Mouse (Mus musculus) liver, embryonic 16.5 days (tissue): Measurements from ENCODE around the gene Phtf1. TPM values are rescaled to one million over a fixed set of nuclear protein-coding genes. Genes with fewer than 3 reads are reported as not detected.

Source experiments
- ATAC-seq: fragments of 200-750 bp; cut with Nextera tagmentation; 2 replicates; pipeline ENCODE4 v1.8.0; 2017; ENCODE audit warnings: low read depth, mild to moderate bottlenecking, moderate number of reproducible peaks, moderate library complexity
- H3K27ac ChIP-seq: fragments of 300-500 bp; sonication (generic); 2 replicates; pipeline ENCODE4 v1.5.1; 2014; ENCODE audit warnings: mild to moderate bottlenecking, low read length
- H3K27me3 ChIP-seq: fragments of 300-500 bp; sonication (generic); 2 replicates; pipeline ENCODE4 v1.6.1; 2014; ENCODE audit warnings: low read depth, low read length, mixed read lengths; ENCODE audit not compliant: control insufficient read depth, insufficient read depth
- H3K36me3 ChIP-seq: fragments of 300-500 bp; sonication (generic); 2 replicates; pipeline ENCODE4 v1.6.1; 2014; ENCODE audit warnings: mild to moderate bottlenecking; ENCODE audit not compliant: control insufficient read depth, insufficient read depth
- H3K4me1 ChIP-seq: fragments of 300-500 bp; sonication (generic); 2 replicates; pipeline ENCODE4 v1.6.1; 2014; ENCODE audit warnings: low read depth, low read length, mixed read lengths; ENCODE audit not compliant: control insufficient read depth
- H3K4me2 ChIP-seq: fragments of 300-500 bp; sonication (generic); 2 replicates; pipeline ENCODE4 v1.6.1; 2014; ENCODE audit warnings: low read depth, low read length, mixed read lengths
- H3K4me3 ChIP-seq: fragments of 300-500 bp; sonication (generic); 2 replicates; pipeline ENCODE4 v1.5.1; 2014; ENCODE audit warnings: low read depth, mild to moderate bottlenecking, low read length
- H3K9ac ChIP-seq: fragments of 300-500 bp; sonication (generic); 2 replicates; pipeline ENCODE4 v1.6.1; 2014; ENCODE audit warnings: low read depth, low read length
- H3K9me3 ChIP-seq: fragments of 300-500 bp; sonication (generic); replicated peaks from 2 replicates; pipeline ENCODE4 v1.6.1; 2016; ENCODE audit warnings: low read length; ENCODE audit not compliant: control insufficient read depth
- WGBS: fragments of 180-500 bp; shearing (Covaris S2); extraction: QIAGEN DNeasy Blood & Tissue Kit; methylation state at CpG from one replicate; pipeline ENCODE4 v1.1.7; 2014; ENCODE audit not compliant: insufficient replicate concordance; 5-methylcytosine and 5-hydroxymethylcytosine counted together
- polyA plus RNA-seq: library from polyadenylated mRNA; unstranded; fragments of >200 nt; fragmentation: Nextera tagmentation; extraction: Ambion mirVana; gene quantifications from 2 replicates; pipeline ENCODE4 v1.2.1, GENCODE M21; 2015

Gene Phtf1
- polyA plus RNA-seq, 1 experiment from 2014 or later = 3.4 TPM

- Histone ChIP-seq H3K4me1 (peaks cover 13% of the 10 kb centered on the region), H3K36me3 (no peaks in the 10 kb centered on the region), H3K9me3 (no peaks in the 10 kb centered on the region), H3K4me3 (no peak overlapping the region), H3K4me2 (no peak overlapping the region), H3K27ac (no peak overlapping the region), H3K9ac (no peak overlapping the region), H3K27me3 (no peaks in the 10 kb centered on the region)
- WGBS = 88% methylated on average over 2 of the region's 2 CpGs
- no peak for ATAC-seq
These were observed 3.2 kb downstream of the Phtf1 start for GRCm38 (mm10) chr3:103971157-103971556.

- no peaks in the 10 kb centered on the region for H3K4me1 ChIP-seq
- H3K27ac ChIP-seq = no peak overlapping the region
- no peaks in the 10 kb centered on the region for H3K36me3 ChIP-seq
- H3K9me3 ChIP-seq = no peaks in the 10 kb centered on the region
- WGBS = 73% methylated on average over 4 of the region's 4 CpGs
- H3K4me2 ChIP-seq = no peak overlapping the region
- no peaks in the 10 kb centered on the region for H3K27me3 ChIP-seq
- ATAC-seq = no peak
- H3K4me3 ChIP-seq = no peak overlapping the region
- no peak overlapping the region for H3K9ac ChIP-seq
These were observed 16.6 kb downstream of the Phtf1 start for GRCm38 (mm10) chr3:103984556-103984955.

GRCm38 (mm10) chr3:103985194-103985593, 17.3 kb downstream of the Phtf1 start:
- Histone ChIP-seq H3K27ac (no peak overlapping the region), H3K36me3 (no peaks in the 10 kb centered on the region), H3K4me2 (no peak overlapping the region), H3K4me3 (no peak overlapping the region), H3K9ac (no peak overlapping the region), H3K27me3 (no peaks in the 10 kb centered on the region), H3K9me3 (no peaks in the 10 kb centered on the region), H3K4me1 (no peaks in the 10 kb centered on the region)
- no peak for ATAC-seq
- 71% methylated on average over 2 of the region's 2 CpGs for WGBS

GRCm38 (mm10) chr3:103987831-103988432, 20.0 kb downstream of the Phtf1 start:
- WGBS = 62% methylated on average over 5 of the region's 5 CpGs
- Histone ChIP-seq H3K36me3 (no peaks in the 10 kb centered on the region), H3K4me3 (no peak overlapping the region), H3K27ac (no peak overlapping the region), H3K9me3 (no peaks in the 10 kb centered on the region), H3K4me1 (no peaks in the 10 kb centered on the region), H3K9ac (no peak overlapping the region), H3K4me2 (no peak overlapping the region), H3K27me3 (no peaks in the 10 kb centered on the region)
- ATAC-seq = no peak

- ATAC-seq = no peak
- H3K4me3 ChIP-seq = no peak overlapping the region
- H3K4me1 ChIP-seq = no peaks in the 10 kb centered on the region
- H3K27ac ChIP-seq = no peak overlapping the region
- H3K27me3 ChIP-seq = no peaks in the 10 kb centered on the region
- no peak overlapping the region for H3K4me2 ChIP-seq
- H3K9ac ChIP-seq = no peak overlapping the region
- WGBS = 58% methylated on average over 4 of the region's 4 CpGs
- H3K36me3 ChIP-seq = no peaks in the 10 kb centered on the region
- H3K9me3 ChIP-seq = no peaks in the 10 kb centered on the region
These were observed 21.4 kb downstream of the Phtf1 start for GRCm38 (mm10) chr3:103989352-103989751.

- Histone ChIP-seq H3K4me1 (no peaks in the 10 kb centered on the region), H3K36me3 (no peaks in the 10 kb centered on the region), H3K27me3 (no peaks in the 10 kb centered on the region), H3K9ac (no peak overlapping the region), H3K4me2 (no peak overlapping the region), H3K4me3 (no peak overlapping the region), H3K27ac (no peak overlapping the region), H3K9me3 (no peaks in the 10 kb centered on the region)
- WGBS = 77% methylated on average over 3 of the region's 3 CpGs
- no peak for ATAC-seq
These were observed 23.4 kb downstream of the Phtf1 start for GRCm38 (mm10) chr3:103991271-103991670.

- Histone ChIP-seq H3K27me3 (no peaks in the 10 kb centered on the region), H3K27ac (no peak overlapping the region), H3K36me3 (no peaks in the 10 kb centered on the region), H3K4me3 (no peak overlapping the region), H3K9me3 (no peaks in the 10 kb centered on the region), H3K4me1 (no peaks in the 10 kb centered on the region), H3K9ac (no peak overlapping the region), H3K4me2 (no peak overlapping the region)
- ATAC-seq = no peak
- 47% methylated on average over 4 of the region's 4 CpGs for WGBS
These were observed 30.8 kb downstream of the Phtf1 start for GRCm38 (mm10) chr3:103998724-103999123.

- no peak for ATAC-seq
- Histone ChIP-seq H3K4me2 (no peak overlapping the region), H3K27ac (no peak overlapping the region), H3K9ac (no peak overlapping the region), H3K4me1 (no peaks in the 10 kb centered on the region), H3K36me3 (no peaks in the 10 kb centered on the region), H3K4me3 (no peak overlapping the region), H3K9me3 (no peaks in the 10 kb centered on the region), H3K27me3 (no peaks in the 10 kb centered on the region)
- 83% methylated on average over 8 of the region's 8 CpGs for WGBS
These were observed 39.1 kb downstream of the Phtf1 start for GRCm38 (mm10) chr3:104006896-104007466.

- Histone ChIP-seq H3K9me3 (no peaks in the 10 kb centered on the region), H3K4me1 (no peaks in the 10 kb centered on the region), H3K27me3 (no peaks in the 10 kb centered on the region), H3K36me3 (no peaks in the 10 kb centered on the region), H3K4me3 (no peak overlapping the region), H3K9ac (no peak overlapping the region), H3K4me2 (no peak overlapping the region), H3K27ac (no peak overlapping the region)
- WGBS = 79% methylated on average over 8 of the region's 8 CpGs
- no peak for ATAC-seq
These were observed 39.6 kb downstream of the Phtf1 start for GRCm38 (mm10) chr3:104007479-104007878.
